Mouse (Mus musculus) right cerebral cortex, adult 18-20 months (tissue): Measurements from ENCODE around the gene Hagh.

ENCODE experiments used
- DNase-seq: peaks from one replicate; pipeline ENCODE4 v3.0.0; 2022; ENCODE audit warnings: mixed read lengths

The Hagh gene

GRCm38 (mm10) chr17:24839842-24840241, at the start of gene Hagh:
Hagh (plus strand) TSS chr17:24840143.
- no peak for DNase-seq

- no peak for DNase-seq
Measured at GRCm38 (mm10) chr17:24792190-24792589, 47.8 kb upstream of the Hagh start.

GRCm38 (mm10) chr17:24794791-24795190, 45.2 kb upstream of the Hagh start:
- no peak for DNase-seq

- no peak for DNase-seq
Measured at GRCm38 (mm10) chr17:24796969-24797368, 43.0 kb upstream of the Hagh start.

- DNase-seq, result no peak
Measured at GRCm38 (mm10) chr17:24798229-24798628, 41.7 kb upstream of the Hagh start.

GRCm38 (mm10) chr17:24799476-24799875, 40.5 kb upstream of the Hagh start:
- DNase-seq, result no peak

GRCm38 (mm10) chr17:24800524-24800923, 39.4 kb upstream of the Hagh start:
- DNase-seq, result no peak

- peak; percentile 15 for DNase-seq
Measured at GRCm38 (mm10) chr17:24803952-24804951, 35.7 kb upstream of the Hagh start, which contains the start of gene Meiob. Meiob (plus strand) TSS chr17:24804289.

- DNase-seq, result no peak
Measured at GRCm38 (mm10) chr17:24811211-24811610, 28.7 kb upstream of the Hagh start.

- no peak for DNase-seq
Measured at GRCm38 (mm10) chr17:24812215-24812614, 27.7 kb upstream of the Hagh start.

- DNase-seq, result no peak
Measured at GRCm38 (mm10) chr17:24815256-24815655, 24.7 kb upstream of the Hagh start.

- DNase-seq, result no peak
Measured at GRCm38 (mm10) chr17:24817503-24817902, 22.4 kb upstream of the Hagh start.

- DNase-seq, result no peak
Measured at GRCm38 (mm10) chr17:24818172-24818571, 21.8 kb upstream of the Hagh start.

- no peak for DNase-seq
Measured at GRCm38 (mm10) chr17:24819469-24819868, 20.5 kb upstream of the Hagh start.

GRCm38 (mm10) chr17:24821351-24822280, 18.3 kb upstream of the Hagh start:
- no peak for DNase-seq

- no peak for DNase-seq
Measured at GRCm38 (mm10) chr17:24840341-24840740, 398 bp downstream of the Hagh start.

GRCm38 (mm10) chr17:24841133-24841532, 1.2 kb downstream of the Hagh start:
- no peak for DNase-seq

GRCm38 (mm10) chr17:24842631-24843030, 2.7 kb downstream of the Hagh start:
- DNase-seq, result no peak

GRCm38 (mm10) chr17:24844525-24844924, 4.6 kb downstream of the Hagh start:
- DNase-seq, result no peak

- no peak for DNase-seq
Measured at GRCm38 (mm10) chr17:24847386-24847785, 7.4 kb downstream of the Hagh start.

GRCm38 (mm10) chr17:24848600-24849031, 8.7 kb downstream of the Hagh start:
- no peak for DNase-seq

GRCm38 (mm10) chr17:24849733-24850064, 9.8 kb downstream of the Hagh start:
- DNase-seq, result no peak

GRCm38 (mm10) chr17:24850065-24850772, 10.3 kb downstream of the Hagh start, which contains the start of gene Fahd1:
Fahd1 (minus strand) TSS chr17:24850364.
- DNase-seq, result peak; percentile 98
